Mouse (Mus musculus) kidney, adult 18-20 months (tissue): ENCODE results near the gene Hbb-bh1.
"Not testable (repeated sequence)": the region's sequence is repeated elsewhere in the genome, so short reads cannot be mapped to it uniquely, and the experiment has no call there.

Experiments used
- DNase-seq: peaks from one replicate; pipeline ENCODE4 v3.0.0; 2021

The Hbb-bh1 gene

GRCm38 (mm10) chr7:103811223-103811845 is 31.6 kb downstream of the Hbb-bh1 start:
- DNase-seq = no peak

- no peak for DNase-seq
Measured at GRCm38 (mm10) chr7:103810746-103811145, 32.2 kb downstream of the Hbb-bh1 start.

DNA sequence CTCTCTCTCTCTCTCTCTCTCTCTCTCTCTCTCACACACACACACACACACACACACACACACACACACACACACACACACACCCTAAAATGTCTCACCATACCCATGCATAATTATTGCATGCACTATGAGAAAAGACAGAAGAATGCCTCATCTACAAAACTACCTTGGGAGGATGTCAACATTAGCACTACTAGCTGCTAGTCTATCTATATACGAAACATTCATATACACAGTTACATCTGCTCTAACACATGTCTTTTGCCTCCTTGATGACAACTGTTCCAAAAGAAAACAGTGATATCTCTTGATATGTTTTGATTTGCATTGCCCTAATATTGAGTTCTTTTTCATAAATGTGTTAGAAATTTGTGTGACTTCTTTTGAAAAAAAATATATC is 32.7 kb downstream of the Hbb-bh1 start:
- no peak for DNase-seq

GRCm38 (mm10) chr7:103809801-103810155 is 33.2 kb downstream of the Hbb-bh1 start:
- no peak for DNase-seq

GRCm38 (mm10) chr7:103808971-103809800 is 33.8 kb downstream of the Hbb-bh1 start:
- DNase-seq = no peak

DNA sequence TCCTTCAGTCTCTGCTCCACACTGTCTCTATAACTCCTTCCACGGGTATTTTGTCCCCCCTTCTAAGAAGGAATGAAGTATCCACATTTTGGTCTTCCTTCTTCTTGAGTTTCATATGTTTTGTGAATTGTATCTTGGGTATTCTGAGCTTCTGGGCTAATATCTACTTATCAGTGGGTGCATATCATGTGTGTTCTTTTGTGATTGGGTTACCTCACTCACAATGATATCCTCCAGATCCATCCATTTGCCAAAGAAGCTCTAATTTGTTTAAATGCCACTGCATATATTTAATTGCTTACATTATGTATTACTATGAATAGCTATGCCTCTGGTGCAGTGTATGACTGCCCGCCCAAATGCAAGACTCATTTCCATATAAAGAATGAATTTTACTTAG is 34.8 kb downstream of the Hbb-bh1 start:
- not testable (repeated sequence) for DNase-seq

- no peak for DNase-seq
Measured at GRCm38 (mm10) chr7:103806856-103807255, 36.1 kb downstream of the Hbb-bh1 start.

DNA sequence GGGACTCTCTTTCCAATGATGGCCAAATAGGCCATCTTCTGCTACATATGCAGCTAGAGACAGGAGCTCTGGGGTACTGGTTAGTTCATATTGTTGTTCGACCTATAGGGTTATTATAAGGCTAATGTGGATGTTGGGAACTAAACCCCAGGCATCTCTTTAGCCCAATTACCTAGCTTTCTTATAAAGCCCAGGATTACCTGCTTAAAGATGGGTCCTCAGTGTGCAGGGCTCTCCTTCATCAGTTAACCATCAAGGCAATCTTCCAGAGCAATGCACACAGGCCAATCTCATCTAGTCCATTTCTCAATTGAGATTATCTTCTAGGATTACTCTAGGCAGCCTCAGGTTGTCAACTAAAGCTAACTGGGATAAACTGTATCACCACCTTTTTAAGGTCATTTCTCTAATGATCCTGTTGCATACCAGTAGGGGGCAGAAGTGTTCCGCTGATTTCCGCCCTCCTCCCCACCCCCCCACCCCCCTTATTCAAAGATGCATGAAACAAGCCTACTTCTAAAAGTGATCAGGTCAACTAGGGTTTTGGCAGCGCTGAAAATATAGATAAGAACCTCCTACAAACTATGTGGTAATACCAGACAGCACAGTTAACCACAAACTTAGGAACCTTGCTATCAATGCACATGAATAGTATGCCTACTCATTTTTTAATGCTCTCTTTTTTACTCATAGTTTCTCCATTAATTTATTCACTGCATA is 50.1 kb downstream of the Hbb-bh1 start:
- no peak for DNase-seq

DNA sequence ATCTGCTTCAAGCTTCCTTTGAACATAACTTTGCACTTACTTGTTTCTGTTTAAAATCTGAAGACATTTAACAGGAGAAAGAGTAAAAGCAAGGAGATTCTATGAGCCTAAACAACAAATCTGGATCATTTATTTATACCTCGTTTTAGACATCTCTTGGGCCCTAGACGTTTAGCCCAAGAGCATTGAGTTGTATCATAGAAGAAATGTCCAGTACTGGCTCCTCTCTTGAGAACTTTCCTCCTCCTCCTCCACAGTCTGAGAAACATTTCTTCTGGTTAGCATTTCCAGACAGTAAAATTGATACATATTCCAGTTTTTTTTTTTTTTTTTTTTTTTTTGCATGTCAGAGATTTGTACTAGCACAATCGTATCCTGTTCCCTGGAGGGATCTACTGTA is 51.2 kb downstream of the Hbb-bh1 start, which contains the start of gene Olfr67:
Gene Olfr67 (minus strand): TSS at position 101 of the 400 bp plus-strand sequence.
- DNase-seq = no peak
